Mouse (Mus musculus) mesoderm, embryonic 11.5 days (tissue): ENCODE measurements around the gene Cd52.

Experiments
- DNase-seq: peaks from one replicate; pipeline ENCODE4 v3.0.0-alpha.2; 2012; ENCODE audit warnings: low read depth, low spot score

The Cd52 gene

GRCm38 (mm10) chr4:134119644-134120043 is 24.8 kb upstream of the Cd52 start:
- no peak for DNase-seq

DNA sequence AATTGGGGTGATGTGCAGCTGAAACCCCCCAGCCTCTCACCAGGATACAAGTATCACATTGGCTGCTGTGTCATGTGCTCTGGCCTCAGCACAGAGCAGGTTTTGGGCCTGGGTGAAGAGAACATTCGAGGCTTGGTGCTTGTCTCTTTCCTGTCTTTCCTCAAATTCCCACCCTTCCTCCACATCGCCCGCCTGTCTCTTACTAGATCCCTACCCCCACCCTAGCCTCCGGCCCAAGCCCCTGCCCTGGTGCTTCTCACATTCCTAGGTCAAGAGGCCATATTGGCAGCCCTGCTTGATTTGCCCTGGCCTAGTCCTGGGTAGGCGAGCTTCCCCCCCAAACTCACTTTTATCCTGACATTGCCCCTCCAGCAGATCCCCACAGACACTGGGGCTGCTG is 24.2 kb upstream of the Cd52 start:
- no peak for DNase-seq

- DNase-seq, result no peak
These were observed 23.4 kb upstream of the Cd52 start for GRCm38 (mm10) chr4:134118126-134118800.

DNA sequence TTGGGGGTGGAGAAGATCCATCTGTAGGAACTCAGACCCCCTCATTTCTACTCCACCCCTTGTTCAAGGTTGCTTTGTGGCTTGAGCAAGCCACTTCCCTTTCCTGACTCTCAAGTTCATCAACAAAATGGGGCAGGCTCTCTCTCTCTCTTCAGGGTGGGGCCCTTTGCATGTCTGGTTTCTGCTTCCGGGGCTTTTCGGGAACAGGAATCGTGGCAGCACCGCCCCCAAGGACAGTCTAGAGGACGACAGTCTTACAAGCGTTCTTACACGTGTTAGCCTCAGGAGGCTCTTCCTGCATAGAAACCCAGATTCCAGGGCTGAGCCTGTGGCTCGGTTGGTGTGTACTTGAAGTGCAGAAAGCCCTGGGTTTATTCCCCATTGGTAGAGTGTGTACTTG is 22.1 kb upstream of the Cd52 start:
- no peak for DNase-seq

GRCm38 (mm10) chr4:134116501-134116900 is 21.6 kb upstream of the Cd52 start:
- no peak for DNase-seq

DNA sequence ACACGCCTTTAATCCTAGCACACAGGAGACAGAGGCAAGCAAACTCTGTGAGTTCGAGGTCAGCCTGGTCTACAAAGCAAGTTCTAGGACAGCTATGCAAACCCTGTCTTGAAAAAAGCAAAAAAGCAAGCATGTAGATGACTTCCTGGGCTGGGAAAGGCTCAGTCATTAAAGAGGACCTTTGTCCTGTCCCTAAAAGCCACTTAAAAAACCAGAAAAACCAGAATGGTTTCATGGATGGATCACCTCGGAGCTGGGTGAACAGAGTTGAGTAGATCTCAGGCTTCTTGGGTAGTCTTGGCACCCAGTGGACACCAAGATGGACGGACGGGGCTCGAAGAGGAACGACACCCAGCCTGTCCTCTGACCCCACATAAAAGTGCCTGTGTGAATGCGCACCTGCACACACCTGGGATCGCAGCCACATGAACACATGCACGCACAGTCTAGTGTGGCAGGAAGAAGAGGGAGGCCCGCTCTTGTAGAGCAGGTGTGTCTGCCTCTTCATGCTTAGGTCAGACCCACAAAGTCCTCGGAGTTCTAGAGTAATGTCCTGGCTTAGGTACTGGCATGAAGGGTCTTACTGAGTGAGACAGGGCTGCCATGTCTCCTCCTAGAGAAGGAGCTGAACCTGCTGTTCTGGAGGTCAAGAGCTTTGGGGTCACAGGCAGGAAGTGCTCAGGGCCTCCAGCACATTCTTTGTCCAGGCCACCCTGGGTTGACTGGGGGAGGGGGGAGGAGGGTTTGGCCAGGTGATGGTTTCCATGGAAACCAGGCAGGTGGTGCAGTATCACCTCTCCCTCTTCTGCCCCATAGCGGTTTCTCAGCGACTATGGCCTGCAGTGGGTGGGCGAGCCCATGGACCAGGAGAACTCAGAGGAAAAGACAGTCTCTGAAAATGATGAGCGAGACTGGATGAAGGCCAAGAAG is 20.6 kb upstream of the Cd52 start:
- DNase-seq, result no peak

DNA sequence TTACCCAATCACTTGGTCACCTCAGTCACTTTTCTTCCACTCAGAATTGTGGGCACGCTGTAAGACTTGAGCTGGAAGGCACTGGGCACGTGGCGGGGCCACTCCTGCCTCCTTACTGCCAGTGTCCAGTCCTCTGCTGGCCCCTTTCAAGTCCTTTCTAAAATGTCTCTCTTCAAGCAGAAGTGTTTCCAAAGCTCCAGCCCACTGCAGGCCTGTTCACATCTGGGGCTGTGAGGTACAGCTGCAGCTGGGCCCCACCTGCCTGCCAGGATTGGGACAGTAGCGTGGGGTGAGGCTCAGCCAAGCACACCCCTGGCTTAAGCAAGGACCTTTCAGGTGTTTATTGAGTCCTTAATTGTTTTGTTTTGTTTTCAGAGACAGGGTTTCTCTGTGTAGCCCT is 19.2 kb upstream of the Cd52 start:
- no peak for DNase-seq

- DNase-seq, result no peak
These were observed 18.6 kb upstream of the Cd52 start for GRCm38 (mm10) chr4:134113356-134113994.

DNA sequence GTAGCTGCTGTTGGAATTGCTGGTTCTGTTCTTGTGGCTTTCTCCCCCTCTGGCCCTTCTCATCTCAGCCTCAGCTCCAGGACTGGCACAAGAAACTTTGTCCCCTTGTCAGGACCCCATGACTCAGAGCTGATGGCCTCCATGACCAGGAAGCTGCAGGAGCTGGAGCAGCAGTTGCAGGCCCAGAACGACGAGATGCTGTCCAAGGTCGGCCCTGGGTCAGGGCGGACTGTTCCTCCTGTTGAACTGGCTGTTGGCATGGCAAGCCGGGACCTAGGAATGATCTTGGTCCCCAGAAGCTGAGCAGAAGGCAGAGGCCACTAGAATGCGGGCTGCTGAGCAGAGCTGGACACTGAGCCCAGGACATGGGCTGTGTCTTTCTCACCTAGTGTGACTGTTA is 17.5 kb upstream of the Cd52 start:
- DNase-seq, result no peak

- DNase-seq, result no peak
These were observed 15.8 kb upstream of the Cd52 start for GRCm38 (mm10) chr4:134110653-134111052.

DNA sequence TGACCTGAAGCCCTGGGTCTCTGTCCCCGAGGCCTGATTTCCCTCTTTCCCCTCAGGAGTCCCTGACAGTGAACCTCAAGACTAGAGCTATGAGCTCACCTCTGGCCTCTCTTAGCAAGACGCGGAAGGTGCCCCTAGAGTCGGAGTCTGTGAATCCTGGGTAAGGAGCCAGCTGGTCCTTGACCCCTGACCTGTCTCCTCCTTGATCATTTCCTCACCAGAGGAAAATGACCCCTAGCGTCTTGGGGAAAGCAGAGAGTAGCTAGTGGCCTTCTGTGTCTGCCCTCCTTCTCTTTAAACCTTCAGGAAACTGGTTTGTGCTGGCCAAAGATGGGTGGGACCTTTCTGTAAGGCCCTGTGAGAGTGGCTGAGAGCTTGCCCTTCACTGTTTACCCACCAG is 13.3 kb upstream of the Cd52 start:
- DNase-seq, result no peak

- DNase-seq, result no peak
These were observed 12.8 kb upstream of the Cd52 start for GRCm38 (mm10) chr4:134107730-134108129.

DNA sequence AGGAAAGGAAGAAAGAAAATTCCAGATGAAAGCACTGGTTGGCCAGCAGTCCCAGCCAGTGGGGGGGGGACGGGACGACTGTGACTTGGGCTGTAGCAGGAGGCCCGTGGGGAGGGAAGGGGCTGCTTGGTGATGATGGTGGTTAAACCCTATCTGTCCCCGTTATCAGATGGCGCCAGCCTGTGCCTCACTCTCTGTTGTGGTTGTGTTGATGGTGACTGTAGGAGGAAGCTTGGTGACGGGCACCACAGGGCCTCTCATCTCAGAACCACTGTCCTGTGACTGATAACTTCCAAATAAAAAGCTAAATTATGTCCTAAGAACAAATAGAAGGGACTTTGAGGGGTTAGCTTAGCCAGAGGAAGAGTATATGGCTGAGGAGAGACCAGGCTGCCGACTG is 11.2 kb upstream of the Cd52 start:
- DNase-seq, result no peak

- no peak for DNase-seq
These were observed 7.8 kb upstream of the Cd52 start for GRCm38 (mm10) chr4:134102742-134103119.

DNA sequence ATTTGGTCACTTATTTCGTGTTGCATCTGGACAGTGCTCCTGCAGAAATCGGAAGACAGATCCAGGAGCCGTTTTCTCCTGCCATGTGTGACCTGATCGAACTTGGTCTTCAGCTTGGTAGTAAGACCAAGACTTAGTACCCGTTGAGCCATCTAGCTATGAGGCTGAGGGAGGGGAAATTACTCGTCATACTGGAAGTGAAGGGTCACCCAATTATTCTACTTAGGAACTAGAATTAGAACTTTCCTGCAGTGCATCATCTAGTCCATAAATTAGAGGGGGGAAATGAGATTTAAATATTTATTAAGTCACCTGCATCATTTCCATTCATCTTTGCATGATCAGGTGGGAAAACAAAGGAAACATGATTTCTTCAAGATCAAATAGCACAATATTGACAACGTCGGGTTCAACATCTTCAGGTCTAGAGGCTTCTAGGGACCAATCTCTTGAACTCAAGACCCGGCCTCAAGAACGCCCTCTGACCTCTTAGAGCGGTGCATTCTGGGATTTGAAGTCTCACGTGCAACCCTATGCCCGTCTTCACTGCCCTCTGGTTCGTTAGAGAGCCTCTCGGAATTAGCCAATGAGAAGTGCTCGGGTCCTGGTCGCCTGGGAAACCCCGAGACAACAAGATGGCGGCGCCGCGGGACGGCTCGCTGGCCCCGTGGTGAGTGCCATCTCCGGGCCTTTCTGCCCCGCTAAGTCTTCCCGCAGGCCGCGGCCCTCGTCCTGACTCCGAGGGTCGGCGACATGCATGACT is 7.3 kb upstream of the Cd52 start, which contains the start of gene Ubxn11:
TSS of gene Ubxn11 (plus strand) at position 592 of the 763 bp plus-strand sequence.
- peak; percentile 91 for DNase-seq

DNA sequence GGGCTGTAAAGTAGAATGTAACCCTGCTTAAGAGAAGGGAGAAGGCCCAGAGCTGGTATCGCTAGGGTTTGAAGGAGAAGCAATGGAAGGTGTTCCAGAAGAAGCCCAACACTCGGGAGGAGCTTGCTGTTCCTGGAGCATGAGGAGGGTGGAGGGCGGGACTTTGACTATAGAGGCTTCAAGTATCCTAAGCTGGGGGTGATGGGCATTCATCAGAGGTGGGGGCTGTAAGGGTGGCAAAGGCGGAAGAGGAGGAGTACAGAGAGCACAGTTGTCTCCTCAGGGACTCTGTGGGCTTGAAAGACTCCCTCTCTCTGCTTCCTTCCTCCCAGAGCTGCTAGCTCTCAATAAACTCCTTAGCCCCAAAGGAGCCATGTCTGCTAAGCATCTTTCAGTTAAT is 5.4 kb upstream of the Cd52 start:
- no peak for DNase-seq

- DNase-seq, result no peak
These were observed 3.7 kb upstream of the Cd52 start for GRCm38 (mm10) chr4:134098628-134099027.

DNA sequence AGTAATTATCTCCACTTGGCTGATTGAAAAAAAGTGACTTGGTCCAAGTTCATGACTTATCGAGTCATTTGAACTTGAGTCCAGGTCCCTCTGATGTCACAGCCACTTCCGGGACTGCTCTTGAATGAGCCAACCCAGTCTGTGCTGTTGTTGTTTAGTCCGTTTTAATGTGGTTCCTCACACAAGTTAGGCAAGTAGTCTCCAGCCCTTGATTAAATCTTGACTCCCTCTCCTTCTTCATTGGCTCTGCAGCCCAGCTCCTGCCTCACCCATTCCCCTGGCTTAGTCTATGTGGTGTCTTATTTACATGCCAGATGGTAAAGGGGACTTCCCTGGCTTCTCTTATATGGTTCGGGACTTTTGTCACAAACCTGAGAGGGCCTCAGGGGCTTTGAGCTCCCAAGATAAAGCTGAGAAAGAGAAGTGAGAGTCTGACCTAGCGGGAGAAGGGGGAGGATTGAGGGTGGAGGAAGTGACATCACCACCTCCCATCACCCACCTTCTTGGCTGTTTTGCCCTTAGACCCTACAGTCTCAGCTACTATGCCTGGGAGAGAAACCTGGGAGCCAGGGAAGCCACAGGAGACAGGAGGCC is 2.2 kb upstream of the Cd52 start:
- DNase-seq, result no peak

GRCm38 (mm10) chr4:134096120-134096519 is 1.2 kb upstream of the Cd52 start:
- DNase-seq, result no peak

- no peak for DNase-seq
These were observed 798 bp downstream of the Cd52 start for GRCm38 (mm10) chr4:134094004-134094564.
